Mouse (Mus musculus): ENCODE results near the gene Anks4b.

Anks4b gene

GRCm38 (mm10) chr7:120173603-120174244 lies at the start of gene Anks4b:
Gene Anks4b (plus strand): TSS chr7:120173858.
- DNase-seq: no peak

GRCm38 (mm10) chr7:120124844-120125243 lies 48.8 kb upstream of the Anks4b start:
- DNase-seq: peak; percentile 59

GRCm38 (mm10) chr7:120126976-120127685 lies 46.5 kb upstream of the Anks4b start:
- DNase-seq: no peak

- no peak for DNase-seq
Observed at GRCm38 (mm10) chr7:120127686-120128059, 46.0 kb upstream of the Anks4b start.

- DNase-seq: peak; percentile 19
Observed at GRCm38 (mm10) chr7:120128951-120129350, 44.7 kb upstream of the Anks4b start.

- DNase-seq: no peak
Observed at GRCm38 (mm10) chr7:120142743-120143142, 30.9 kb upstream of the Anks4b start.

- no peak for DNase-seq
Observed at GRCm38 (mm10) chr7:120145191-120145590, 28.5 kb upstream of the Anks4b start, which contains the start of gene Zp2. Gene Zp2 (minus strand): TSS chr7:120145291.

GRCm38 (mm10) chr7:120150257-120150656 lies 23.4 kb upstream of the Anks4b start:
- DNase-seq: no peak

- DNase-seq: no peak
Observed at GRCm38 (mm10) chr7:120150898-120151297, 22.8 kb upstream of the Anks4b start.

GRCm38 (mm10) chr7:120156841-120157409 lies 16.7 kb upstream of the Anks4b start:
- DNase-seq: no peak

- no peak for DNase-seq
Observed at GRCm38 (mm10) chr7:120157575-120158061, 16.0 kb upstream of the Anks4b start.

- no peak for DNase-seq
Observed at GRCm38 (mm10) chr7:120158121-120158613, 15.5 kb upstream of the Anks4b start.

- no peak for DNase-seq
Observed at GRCm38 (mm10) chr7:120163581-120164251, 9.9 kb upstream of the Anks4b start.

- DNase-seq: no peak
Observed at GRCm38 (mm10) chr7:120172188-120172700, 1.4 kb upstream of the Anks4b start.

- DNase-seq: no peak
Observed at GRCm38 (mm10) chr7:120174723-120175504, 1.3 kb downstream of the Anks4b start.

GRCm38 (mm10) chr7:120177611-120178010 lies 4.0 kb downstream of the Anks4b start:
- no peak for DNase-seq

GRCm38 (mm10) chr7:120178935-120179334 lies 5.3 kb downstream of the Anks4b start:
- DNase-seq: no peak

- DNase-seq: no peak
Observed at GRCm38 (mm10) chr7:120180547-120180946, 6.9 kb downstream of the Anks4b start.

GRCm38 (mm10) chr7:120181401-120182230 lies 8.0 kb downstream of the Anks4b start:
- DNase-seq: no peak

- no peak for DNase-seq
Observed at GRCm38 (mm10) chr7:120182891-120183290, 9.2 kb downstream of the Anks4b start.

- DNase-seq: no peak
Observed at GRCm38 (mm10) chr7:120188946-120189345, 15.3 kb downstream of the Anks4b start.
